Mouse (Mus musculus) macrophage (primary cell): ENCODE data around the gene Dennd2c. TPM values are rescaled to one million over a fixed set of nuclear protein-coding genes. Genes with fewer than 3 reads are reported as not detected.
A peak's percentile ranks its signal among the peaks of the same experiment; 100 is the strongest.

Experiments used
- H3K27ac ChIP-seq: fragments of 350-480 bp; formaldehyde crosslinking; 2 replicates; pipeline ENCODE4 v1.9.0; 2021
- H3K36me3 ChIP-seq: fragments of 350-480 bp; formaldehyde crosslinking; 2 replicates; pipeline ENCODE4 v1.9.0; 2021; ENCODE audit errors: inconsistent target
- H3K4me3 ChIP-seq: fragments of 350-480 bp; formaldehyde crosslinking; 2 replicates; pipeline ENCODE4 v1.9.0; 2021; ENCODE audit errors: inconsistent target
- H3K79me2 ChIP-seq: fragments of 350-480 bp; formaldehyde crosslinking; 2 replicates; pipeline ENCODE4 v1.9.0; 2021; ENCODE audit errors: inconsistent target
- WGBS: methylation state at CpG from one replicate; pipeline ENCODE4 v1.1.7; 2026; ENCODE audit warnings: inconsistent platforms; ENCODE audit not compliant: missing documents; 5-methylcytosine and 5-hydroxymethylcytosine counted together
- polyA plus RNA-seq: library from polyadenylated mRNA; stranded (reverse); fragments of 250-400 nt; gene quantifications from 3 replicates; pipeline ENCODE4 v1.2.4, GENCODE M21; 2018; ENCODE audit warnings: inconsistent platforms
- total RNA-seq, 78 experiments: library from RNA; depleted of rRNA; stranded (reverse); fragments of 250-400 nt; gene quantifications; 1 replicate in 9 of 78; 2 replicates in 24 of 78; 3 replicates in 43 of 78; 4 replicates in 2 of 78; pipeline ENCODE4 v1.2.4; 2018; ENCODE audit warnings: inconsistent platforms in 56 of 78

Gene Dennd2c
- total RNA-seq (2018; cell fraction: chromatin; rRNA removed): 1 to 10 TPM in 24 of 26 experiments, under 1 TPM in 2; 0.77 to 9.9 (median 3.4) TPM
- 1 to 10 TPM in 13 of 26 experiments, under 1 TPM in 13; 0.46 to 2.3 (median 1.0) TPM for total RNA-seq (2018; cell fraction: cytosol; rRNA removed)
- total RNA-seq (2018; cell fraction: nucleus; rRNA removed): 10 to 100 TPM in 1 of 26 experiments, 1 to 10 TPM in 20, under 1 TPM in 5; 0.42 to 16.2 (median 2.3) TPM
- polyA plus RNA-seq: 0.87 to 5.7 TPM (median 1.7 TPM) in 3 replicates

DNA sequence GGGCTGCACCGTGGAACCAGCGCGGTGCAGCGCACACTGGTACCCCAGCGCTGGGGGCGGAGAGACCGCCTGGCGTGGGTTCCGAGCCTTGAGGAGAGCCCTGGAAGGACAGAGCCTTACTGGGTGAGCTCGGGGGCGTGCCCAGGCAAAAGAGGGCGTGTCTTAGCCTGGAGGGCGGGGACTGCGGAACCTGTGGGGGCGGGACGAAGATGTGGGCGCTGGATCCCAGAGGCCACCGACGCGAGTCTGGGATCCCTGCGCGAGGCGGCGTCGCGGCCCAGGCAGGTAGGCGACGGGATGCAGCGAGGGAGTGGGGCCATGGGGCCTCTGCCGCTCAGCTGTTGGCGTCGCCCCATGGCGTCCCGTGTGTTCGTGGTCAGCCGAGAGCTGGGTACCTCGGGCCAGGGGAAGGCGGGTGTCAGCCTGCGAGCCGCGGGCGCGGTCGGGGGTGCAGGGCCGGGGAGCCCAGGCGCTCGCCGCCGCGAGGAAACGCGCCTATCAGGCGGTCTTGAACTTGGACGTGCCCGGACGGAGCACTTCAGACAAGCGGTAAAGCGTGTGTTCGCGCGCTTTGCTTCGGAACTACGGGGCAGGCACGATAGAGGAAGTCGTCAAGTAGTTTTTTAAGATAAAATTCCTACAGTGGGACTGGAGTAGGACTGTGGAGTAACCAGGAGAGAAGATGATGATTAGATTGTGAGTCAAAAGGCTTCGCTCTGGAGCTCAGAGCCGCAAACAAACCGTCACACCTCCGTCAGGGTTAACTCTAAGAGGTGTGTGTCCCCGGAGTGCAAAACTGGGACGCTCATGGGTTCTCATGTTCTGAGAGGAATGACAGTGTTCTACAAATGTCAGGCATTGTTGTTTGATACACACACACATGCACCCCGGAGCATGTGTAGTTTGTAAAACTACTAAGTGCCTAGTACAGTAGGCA is at the start of gene Dennd2c:
TSS of gene Dennd2c (plus strand) at position 151 of the 937 bp plus-strand sequence.
- peak within 1 kb of the TSS; percentile 58 for H3K4me3 ChIP-seq
- H3K79me2 ChIP-seq: peaks cover 26% of the 10 kb centered on the region
- no peak within 1 kb of the TSS for H3K27ac ChIP-seq
- H3K36me3 ChIP-seq: no peaks in the 10 kb centered on the region
- under 1% methylated on average over 71 of the region's 72 CpGs for WGBS

DNA sequence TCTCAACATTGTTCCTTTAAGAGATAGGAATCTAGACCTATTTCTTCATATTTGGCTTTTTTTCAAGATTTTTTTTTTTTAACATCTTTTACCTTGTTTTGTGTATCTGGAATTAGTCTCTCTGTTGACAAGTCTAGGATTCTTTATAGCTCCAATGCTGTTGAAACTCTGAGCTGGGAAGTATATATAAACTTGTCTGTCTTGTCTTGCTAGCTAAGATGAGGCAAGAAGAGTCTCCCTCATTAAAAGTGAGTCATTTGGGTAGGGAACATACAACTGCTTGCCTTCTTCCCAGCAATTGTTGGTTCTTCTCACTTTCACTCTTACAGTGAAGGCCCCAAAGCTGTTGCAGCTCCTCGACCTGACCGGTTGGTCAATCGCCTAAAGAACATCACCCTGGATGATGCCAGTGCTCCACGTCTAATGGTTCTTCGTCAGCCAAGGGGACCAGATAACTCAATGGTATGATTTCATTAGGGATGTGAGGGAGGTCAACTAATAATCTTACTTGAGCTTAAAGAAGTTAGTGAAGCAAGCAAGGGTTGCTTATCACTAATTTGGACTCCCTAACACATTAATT is 46.3 kb upstream of the Dennd2c start:
- Histone ChIP-seq H3K27ac (no peak overlapping the region), H3K36me3 (peaks cover 71% of the 10 kb centered on the region), H3K4me3 (no peak overlapping the region), H3K79me2 (peaks cover 27% of the 10 kb centered on the region)
- WGBS: 96% methylated on average over 5 of the region's 5 CpGs

DNA sequence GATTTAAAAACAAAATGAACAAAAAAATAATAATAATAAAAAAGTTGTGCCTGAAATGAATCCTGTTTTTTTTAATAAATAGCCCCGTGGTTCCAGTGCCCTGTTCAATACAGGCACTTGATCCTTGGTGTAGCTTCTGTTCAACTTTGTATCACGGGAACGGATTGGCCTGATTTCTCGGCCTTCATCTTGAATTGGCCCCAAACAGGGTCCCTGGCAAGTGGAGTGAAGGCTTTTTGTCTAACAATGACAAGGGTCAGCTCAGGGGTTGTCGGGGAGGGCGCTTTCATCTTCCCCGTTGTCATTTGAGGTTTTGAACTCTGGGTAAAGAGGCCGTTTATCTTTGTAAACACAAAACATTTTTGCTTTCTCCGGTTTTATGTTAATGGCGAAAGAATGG is 44.7 kb upstream of the Dennd2c start:
- H3K27ac ChIP-seq: peak overlapping the region; percentile 43
- H3K79me2 ChIP-seq: peaks cover 27% of the 10 kb centered on the region
- peaks cover 71% of the 10 kb centered on the region for H3K36me3 ChIP-seq
- 12% methylated on average over 10 of the region's 10 CpGs for WGBS
- peak overlapping the region; percentile 95 for H3K4me3 ChIP-seq

DNA sequence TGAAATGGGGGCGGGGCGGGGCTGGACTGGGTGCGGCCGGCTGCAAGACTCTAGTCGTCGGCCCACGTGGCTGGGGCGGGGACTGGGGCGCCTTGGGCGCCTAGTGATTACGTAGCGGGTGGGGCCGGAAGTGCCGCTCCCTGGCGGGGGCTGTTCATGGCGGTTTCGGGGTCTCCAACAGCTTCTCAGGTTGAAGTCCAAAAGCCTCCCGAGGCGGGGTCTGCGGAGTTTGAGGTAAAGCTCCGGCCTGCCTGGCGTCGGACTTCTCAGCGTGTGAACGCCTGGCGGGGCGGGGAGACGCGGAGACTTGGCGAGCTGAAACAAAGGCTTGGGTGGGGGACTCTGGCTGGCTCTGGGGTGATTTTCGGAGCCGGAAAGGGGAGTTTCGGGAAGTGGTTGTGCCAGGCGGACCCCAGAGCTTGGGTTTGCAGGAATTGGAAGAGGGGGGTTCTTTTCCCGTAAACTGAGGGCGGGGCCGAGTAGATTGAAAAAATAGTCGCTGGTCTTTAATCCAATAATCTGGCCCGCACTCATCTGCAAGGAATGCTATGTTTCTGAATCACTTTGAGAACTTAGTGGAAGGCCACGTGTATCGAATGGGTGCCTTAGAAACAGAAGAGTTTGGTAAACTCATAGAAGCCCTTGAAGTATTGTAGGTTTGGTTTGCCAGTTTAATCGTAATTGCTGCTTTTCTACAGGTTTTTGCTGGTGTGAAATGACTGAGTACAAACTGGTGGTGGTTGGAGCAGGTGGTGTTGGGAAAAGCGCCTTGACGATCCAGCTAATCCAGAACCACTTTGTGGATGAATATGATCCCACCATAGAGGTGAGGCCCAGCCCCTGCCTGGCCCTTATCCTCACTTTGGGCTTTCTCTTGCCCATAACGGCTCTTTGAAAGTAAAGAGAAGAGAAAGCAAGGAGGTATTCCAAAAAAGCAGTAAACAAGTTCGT is 43.9 kb upstream of the Dennd2c start, which contains the start of gene Nras:
TSS of gene Nras (plus strand) at position 79 of the 951 bp plus-strand sequence.
- WGBS: 1% methylated on average over 42 of the region's 46 CpGs
- Histone ChIP-seq H3K27ac (peak within 1 kb of the TSS; percentile 89), H3K36me3 (peaks cover 71% of the 10 kb centered on the region), H3K79me2 (peaks cover 27% of the 10 kb centered on the region), H3K4me3 (peak within 1 kb of the TSS; percentile 95)

DNA sequence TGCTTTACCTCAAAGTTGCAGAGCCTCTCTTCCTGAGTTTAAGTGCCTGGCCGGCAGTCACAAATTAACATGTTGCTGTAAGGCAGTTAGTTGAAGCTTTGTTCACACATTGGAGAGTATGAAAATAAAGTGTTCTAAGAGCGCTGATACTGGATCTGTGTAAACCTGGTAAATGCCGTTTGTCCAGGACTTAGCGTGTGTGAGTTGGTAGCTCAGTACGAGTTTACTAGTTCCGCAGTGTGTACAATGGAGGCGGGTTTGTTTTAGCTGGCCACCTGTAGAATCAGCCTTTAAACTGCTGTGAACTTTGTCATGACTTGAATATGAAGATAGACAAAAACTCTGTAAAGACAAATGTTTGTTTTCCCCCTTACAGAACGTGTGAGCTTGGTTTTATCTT is 35.5 kb upstream of the Dennd2c start:
- Histone ChIP-seq H3K4me3 (no peak overlapping the region), H3K36me3 (peaks cover 53% of the 10 kb centered on the region), H3K79me2 (no peaks in the 10 kb centered on the region), H3K27ac (no peak overlapping the region)
- WGBS: 98% methylated on average over 8 of the region's 8 CpGs

DNA sequence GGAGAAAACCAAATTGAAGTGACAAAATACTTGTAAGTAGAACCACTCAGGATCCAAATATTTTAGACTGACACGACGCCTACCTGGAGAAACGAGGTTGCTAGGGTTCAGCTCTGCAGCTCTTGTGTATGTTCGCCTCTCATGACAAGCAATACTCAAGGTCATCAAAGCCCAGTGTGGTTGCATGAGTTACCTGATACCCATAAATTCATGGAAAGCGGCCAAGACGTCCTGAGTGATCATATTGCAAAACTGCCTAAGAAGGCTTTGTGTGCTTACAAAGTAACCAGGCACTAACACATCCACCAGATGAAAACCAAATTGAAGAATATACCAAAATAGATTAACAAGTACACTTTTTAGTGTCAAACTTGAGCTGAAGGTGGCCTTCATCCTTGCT is 33.4 kb upstream of the Dennd2c start:
- Histone ChIP-seq H3K79me2 (no peaks in the 10 kb centered on the region), H3K4me3 (no peak overlapping the region), H3K27ac (no peak overlapping the region), H3K36me3 (peaks cover 33% of the 10 kb centered on the region)
- WGBS: 93% methylated on average over 6 of the region's 6 CpGs

DNA sequence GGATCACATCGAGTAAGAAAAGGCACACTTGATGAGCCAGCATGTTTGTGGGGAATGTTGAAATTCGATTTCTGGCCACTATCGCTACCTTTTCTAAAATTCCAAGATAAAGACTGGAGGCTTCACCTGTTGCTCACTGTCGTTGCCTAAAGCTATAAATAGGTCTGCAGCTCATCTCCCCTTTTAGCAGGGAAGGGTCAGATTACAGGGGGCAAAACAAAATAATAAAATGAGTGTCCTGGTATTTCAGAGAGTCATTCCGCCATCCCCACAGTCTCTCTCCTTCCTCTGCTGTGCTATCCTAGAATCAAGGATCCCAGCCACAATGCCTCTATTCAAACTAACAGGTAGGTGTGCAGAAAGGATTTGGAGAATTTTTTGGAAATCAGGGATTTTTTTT is 28.6 kb upstream of the Dennd2c start, which contains the start of gene Ampd1:
TSS of gene Ampd1 (plus strand) at position 244 of the 400 bp plus-strand sequence.
- no peaks in the 10 kb centered on the region for H3K36me3 ChIP-seq
- no peak within 1 kb of the TSS for H3K4me3 ChIP-seq
- no peaks in the 10 kb centered on the region for H3K79me2 ChIP-seq
- no peak within 1 kb of the TSS for H3K27ac ChIP-seq
- WGBS: 81% methylated on average over 5 of the region's 5 CpGs

DNA sequence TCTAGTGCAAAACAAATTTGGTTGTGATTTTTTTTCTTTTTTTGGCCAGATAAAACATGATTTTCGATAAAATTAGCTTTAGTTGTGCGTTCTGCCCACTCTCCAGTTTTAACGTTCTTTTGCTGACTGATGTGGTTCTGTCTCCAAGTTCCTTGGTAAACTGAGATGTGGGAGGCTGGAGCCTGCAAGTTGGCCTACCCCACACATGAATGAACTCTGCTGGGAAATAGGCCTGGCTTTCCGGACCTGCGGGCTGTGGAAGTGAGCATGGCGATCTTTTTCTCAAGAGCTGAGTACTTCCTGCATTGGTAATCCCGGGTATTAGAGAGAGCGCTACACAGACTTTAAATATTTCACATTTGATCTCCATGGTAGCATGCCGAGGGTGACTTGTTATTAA is 26.5 kb upstream of the Dennd2c start:
- Histone ChIP-seq H3K4me3 (no peak overlapping the region), H3K36me3 (no peaks in the 10 kb centered on the region), H3K27ac (no peak overlapping the region), H3K79me2 (no peaks in the 10 kb centered on the region)
- WGBS: 87% methylated on average over 9 of the region's 9 CpGs

DNA sequence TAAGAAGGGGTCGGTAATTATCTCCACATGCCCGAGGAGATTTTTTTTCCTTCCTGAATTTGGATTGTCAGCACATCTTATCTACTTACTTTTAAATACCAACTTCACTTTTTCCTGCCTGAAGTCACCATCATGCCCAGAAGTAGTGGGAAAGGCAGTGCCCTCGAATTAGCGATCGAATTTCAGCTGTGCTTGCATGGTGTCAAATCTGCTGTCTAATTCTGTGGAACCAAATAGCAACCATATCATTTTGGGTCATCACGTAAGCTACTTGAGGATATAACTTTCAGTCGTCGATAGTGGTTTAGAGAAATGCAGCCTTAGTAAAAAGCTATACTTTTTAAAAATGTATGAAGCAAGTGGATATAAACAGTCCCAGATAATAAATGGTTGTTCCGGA is 25.9 kb upstream of the Dennd2c start:
- H3K36me3 ChIP-seq: no peaks in the 10 kb centered on the region
- WGBS: 89% methylated on average over 9 of the region's 9 CpGs
- H3K79me2 ChIP-seq: no peaks in the 10 kb centered on the region
- no peak overlapping the region for H3K4me3 ChIP-seq
- H3K27ac ChIP-seq: no peak overlapping the region

DNA sequence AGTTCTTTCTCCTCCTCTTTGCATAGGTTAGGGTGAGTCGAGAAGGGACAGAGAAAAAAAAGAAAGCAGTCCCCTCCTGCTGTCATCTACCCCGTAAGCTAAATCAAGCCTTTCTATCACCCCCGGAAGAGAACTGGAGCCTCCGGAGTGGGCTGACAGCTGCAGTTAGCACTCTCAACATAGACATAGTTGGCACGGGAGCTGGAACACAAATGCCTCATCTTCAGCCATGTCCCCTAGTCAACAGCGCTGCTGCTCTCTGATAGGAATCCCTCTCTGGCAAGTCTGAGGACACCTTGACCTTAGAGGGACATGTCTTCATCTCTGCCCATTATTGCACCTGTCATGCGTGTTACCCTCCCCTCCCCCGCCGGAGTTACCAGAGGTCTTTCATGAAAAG is 23.1 kb upstream of the Dennd2c start:
- 91% methylated on average over 9 of the region's 9 CpGs for WGBS
- H3K27ac ChIP-seq: no peak overlapping the region
- H3K79me2 ChIP-seq: no peaks in the 10 kb centered on the region
- H3K4me3 ChIP-seq: no peak overlapping the region
- no peaks in the 10 kb centered on the region for H3K36me3 ChIP-seq

DNA sequence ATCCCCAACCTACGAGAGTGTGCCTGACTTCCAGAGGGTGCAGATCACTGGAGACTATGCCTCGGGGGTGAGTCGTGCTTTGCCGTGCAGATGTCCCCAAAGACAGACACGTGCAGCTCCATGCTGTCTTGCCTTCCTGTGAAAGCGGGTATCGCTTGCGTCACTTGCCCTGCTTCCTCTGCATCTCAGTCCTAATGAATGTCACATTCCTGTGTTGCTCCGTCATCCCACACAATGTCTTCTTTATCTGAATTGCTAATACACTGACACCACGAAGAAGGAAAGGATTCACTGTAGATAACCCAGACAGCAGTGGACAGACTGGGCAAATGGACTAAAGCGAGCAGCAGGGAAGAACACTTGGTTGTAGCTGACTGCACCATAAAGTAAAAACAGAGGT is 21.4 kb upstream of the Dennd2c start:
- Histone ChIP-seq H3K27ac (no peak overlapping the region), H3K36me3 (no peaks in the 10 kb centered on the region), H3K79me2 (no peaks in the 10 kb centered on the region), H3K4me3 (no peak overlapping the region)
- 85% methylated on average over 11 of the region's 11 CpGs for WGBS

DNA sequence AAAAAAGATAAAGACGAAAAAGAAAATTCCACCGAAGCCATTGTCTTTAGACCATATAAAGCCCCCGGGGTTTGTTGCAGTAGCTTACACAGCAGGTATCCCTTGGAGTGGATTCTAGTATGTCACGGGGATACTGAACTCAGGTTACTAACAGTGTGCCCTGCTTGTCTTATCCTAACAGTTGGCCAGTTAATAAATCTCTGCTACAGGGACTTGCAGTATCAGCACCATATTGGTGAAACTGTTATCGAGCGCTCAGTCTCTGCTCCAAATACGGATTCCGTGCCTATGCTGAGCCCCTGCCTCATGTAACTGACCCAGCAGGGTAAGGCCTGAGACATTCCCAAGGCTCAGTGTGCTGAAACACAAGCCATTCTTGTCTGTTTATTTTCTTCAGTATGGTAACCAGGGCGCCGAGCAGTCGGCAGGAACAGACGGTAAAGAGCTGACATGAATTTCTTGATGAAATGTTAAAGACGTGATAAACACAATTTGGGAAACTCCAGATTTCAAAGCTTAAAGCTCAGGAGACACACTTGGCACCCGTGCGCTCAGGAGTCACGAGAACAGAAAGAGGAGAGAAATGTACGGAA is 20.4 kb upstream of the Dennd2c start:
- Histone ChIP-seq H3K36me3 (no peaks in the 10 kb centered on the region), H3K79me2 (no peaks in the 10 kb centered on the region), H3K27ac (no peak overlapping the region), H3K4me3 (no peak overlapping the region)
- whole genome bisulfite sequencing: 93% methylated on average over 15 of the region's 17 CpGs

DNA sequence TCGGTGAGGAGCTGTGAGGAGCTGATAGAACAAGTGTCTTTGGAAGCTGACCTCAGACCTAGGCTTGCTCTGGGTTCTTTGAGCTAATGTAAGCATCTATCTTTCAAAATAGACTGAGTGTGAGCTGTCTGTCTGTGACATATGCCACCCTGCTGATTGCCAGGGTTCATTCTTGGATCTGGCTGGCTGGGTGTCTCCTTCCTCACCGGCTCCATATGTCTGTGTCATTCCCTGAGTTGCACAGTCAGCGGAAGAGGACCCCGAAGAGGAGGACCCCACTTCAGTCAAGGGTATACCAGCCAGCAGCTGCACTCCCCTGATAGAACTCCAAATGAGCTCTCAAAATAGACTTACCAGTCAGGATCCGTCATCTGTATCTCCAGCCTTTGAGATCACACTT is 19.6 kb upstream of the Dennd2c start:
- Histone ChIP-seq H3K36me3 (no peaks in the 10 kb centered on the region), H3K4me3 (no peak overlapping the region), H3K79me2 (no peaks in the 10 kb centered on the region), H3K27ac (no peak overlapping the region)
- WGBS: 97% methylated on average over 5 of the region's 5 CpGs

DNA sequence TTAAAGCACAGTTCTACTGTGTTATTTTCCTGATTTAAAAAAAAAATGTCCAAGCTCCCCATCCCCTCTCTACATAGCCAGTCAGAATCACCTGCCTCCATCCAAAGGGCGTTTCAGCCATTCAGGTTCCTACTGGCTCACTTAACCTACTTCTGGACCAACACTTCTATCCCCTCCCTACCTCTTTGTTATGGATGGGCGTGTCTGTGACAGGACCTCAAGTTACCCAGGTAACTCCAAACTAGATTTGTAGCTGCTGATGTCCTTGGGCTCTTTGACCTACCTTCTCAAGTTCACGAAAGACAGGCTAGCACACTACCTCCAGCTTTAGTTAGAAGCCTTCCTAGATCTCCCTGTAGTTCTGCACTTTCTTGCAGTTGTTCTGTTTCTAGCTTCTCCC is 16.4 kb upstream of the Dennd2c start:
- Histone ChIP-seq H3K79me2 (no peaks in the 10 kb centered on the region), H3K27ac (no peak overlapping the region), H3K36me3 (no peaks in the 10 kb centered on the region), H3K4me3 (no peak overlapping the region)
- 77% methylated on average over 3 of the region's 3 CpGs for WGBS
